Mouse (Mus musculus) mesoderm, embryonic 11.5 days (tissue): ENCODE data around the gene Arpc3.
"Not testable (repeated sequence)": the region's sequence is repeated elsewhere in the genome, so short reads cannot be mapped to it uniquely, and the experiment has no call there.

Source experiments
- DNase-seq: peaks from one replicate; pipeline ENCODE4 v3.0.0-alpha.2; 2012; ENCODE audit warnings: low read depth, low spot score

Arpc3 gene

GRCm38 (mm10) chr5:122399871-122400270, 8.2 kb downstream of the Arpc3 start:
- DNase-seq = no peak

DNA sequence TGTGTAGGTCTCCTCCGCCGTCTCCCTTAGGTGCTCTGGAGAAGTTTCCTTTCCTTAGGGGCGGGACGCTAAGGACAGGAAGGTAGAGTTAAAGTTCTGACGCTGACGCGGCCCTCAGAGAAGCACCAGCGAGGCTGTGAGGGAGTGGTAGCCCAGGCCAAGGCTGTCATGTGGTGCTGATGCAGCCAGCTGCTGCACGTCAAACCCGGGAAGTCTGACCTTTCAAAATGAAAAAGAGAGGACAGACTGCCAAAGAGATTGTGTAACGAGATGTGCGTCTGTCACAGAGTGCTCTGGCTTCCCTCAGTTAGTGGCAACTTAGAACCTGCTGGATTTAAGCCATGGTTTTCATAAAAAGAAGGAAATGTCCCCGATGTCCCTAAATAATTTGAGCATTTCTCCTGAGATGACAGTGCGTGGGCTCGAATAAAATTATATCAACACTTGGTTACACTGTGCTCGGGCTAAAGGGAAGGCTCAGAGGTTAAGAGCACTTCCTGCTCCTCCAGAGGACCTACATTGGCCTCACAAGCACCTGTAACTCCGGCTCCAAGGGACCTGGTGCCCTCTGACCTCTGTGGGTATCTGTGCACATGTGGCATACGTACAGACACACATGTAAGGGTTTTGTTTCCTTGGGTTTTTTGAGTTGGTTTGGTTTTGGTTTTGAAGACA, 9.1 kb downstream of the Arpc3 start:
- DNase-seq = no peak

DNA sequence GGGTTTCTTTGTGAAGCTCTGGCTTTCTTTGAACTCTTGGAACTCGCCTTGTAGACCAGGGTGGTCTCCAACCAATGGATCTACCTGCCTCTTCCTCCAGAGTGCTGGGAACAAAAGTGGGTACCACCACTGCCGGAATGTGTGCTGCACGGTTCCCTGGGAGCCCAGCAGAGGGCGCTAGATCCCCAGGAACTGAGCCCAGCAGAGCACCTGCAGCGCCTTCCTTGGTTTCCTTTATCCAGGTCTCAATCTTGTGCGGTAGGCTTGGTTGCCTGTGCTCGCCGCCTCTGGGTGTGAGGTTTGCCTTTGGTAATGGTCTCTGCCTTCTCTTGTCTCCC, 9.6 kb downstream of the Arpc3 start:
- DNase-seq = peak; percentile 64

DNA sequence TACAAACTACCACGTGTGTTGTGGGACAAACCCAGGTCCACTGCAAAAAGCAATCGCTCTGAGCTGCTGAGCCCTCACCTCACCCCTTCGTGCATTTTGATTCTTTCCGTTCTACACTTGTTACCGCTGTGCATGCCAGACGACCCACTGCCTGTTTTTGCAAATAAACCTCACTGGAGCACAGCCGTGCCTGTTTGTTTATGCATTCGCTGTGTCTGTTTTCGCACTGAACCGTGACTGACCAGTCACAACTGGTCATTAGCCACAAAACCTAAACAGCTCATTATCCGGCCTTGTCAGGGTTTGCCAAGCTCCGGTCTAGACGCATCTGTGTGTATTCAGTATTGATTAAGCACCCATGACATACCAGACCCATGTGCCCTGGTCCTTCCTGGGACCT, 10.5 kb downstream of the Arpc3 start:
- no peak for DNase-seq

DNA sequence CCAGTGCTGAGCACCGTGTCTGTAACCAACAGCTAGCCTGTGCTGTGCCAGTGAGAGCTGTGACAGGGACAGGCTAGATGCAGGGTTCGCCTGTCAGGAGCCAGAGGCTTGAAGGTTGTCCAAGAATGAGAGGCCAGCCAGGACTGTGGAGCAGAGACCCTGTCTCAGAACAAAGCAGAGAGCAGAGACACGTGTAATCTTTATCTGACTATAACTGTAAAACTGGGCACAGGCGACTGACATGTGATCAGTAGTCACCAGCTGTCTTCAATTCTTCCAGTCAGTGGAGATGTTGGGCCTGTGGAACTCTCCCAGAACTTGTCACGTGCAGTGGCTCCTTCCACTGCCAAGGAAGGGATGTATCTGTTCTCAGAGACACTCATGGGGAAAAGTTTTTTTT, 11.1 kb downstream of the Arpc3 start:
- DNase-seq = no peak

GRCm38 (mm10) chr5:122403362-122403761, 11.7 kb downstream of the Arpc3 start:
- DNase-seq = no peak

DNA sequence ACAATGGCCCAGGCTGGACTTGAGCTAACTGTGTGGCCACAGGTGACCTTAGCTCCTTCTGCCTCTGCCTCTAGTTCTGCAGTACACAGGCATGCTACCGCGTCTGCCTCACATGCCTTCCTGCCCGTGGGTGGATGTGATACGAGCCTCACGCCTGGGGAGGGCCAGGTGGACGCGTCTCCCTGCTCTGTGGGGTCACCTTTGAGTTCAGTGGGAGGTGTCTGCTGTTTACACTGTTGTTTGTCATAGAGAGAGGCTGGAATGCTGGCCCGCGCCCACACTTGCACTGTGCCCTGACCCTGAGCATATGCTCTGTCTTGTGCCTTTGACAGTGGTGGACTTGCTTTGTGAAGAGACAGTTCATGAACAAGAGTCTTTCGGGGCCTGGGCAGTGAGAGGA, 13.9 kb downstream of the Arpc3 start:
- no peak for DNase-seq

GRCm38 (mm10) chr5:122409692-122410645, 18.3 kb downstream of the Arpc3 start:
- no peak for DNase-seq

DNA sequence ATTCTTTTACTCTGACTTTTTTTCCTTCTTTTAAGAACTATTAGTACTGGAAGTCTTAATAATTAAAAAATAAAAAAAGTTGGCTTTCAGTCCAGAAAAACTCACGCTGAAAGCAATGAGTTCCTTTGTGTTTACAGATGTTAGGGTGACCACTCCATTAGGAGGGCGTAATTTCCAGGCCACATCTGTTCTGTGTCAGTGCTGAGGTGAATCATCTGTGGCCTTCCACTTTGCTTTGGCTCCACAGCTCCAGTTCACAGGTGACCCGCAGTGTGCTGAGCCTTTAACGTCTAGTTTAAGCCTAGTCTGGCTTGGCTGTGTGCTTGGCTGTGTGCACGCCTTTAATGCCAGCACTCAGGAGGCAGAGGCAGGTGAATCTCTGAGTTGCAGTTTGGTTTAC, 20.2 kb downstream of the Arpc3 start:
- DNase-seq = no peak

- no peak for DNase-seq
Measured at GRCm38 (mm10) chr5:122412826-122413225, 21.1 kb downstream of the Arpc3 start.

DNA sequence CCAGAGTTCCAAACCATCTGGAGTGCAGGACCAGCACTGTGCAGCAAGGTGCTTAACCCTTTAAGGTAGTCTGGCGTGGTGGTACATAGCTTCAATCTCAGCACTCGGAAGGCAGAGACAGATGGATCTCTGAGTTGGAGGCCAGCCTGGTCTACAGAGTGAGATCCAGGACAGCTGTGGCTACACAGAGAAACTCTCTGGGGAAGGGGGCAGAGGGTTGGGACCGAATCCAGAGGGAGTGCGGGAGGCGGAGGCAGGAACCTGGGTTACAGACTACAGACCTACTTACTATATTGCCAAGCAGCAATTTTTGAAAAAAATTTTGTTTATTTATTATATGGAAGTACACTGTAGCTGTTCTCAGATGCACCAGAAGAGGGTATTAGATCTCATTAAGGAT, 22.7 kb downstream of the Arpc3 start:
- DNase-seq = no peak

DNA sequence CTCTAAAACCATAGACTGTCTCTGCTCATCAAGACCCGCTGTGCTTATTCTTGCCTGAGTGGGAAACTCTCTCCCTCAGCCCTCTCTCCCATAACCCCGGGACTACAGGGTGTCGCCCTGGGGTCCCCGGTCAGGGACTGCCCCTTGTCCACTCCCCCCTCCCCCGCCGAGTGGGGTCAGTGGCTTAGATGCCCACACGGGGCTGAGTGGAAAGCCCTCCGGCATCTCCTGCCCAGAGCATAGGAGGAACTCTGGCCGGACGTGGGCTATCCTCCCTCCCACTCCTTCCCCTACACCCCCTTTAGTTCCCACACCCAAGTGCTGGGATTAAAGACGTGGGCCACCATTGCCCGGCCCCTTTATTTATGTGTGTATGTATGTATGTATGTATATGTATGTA, 23.8 kb downstream of the Arpc3 start:
- no peak for DNase-seq

DNA sequence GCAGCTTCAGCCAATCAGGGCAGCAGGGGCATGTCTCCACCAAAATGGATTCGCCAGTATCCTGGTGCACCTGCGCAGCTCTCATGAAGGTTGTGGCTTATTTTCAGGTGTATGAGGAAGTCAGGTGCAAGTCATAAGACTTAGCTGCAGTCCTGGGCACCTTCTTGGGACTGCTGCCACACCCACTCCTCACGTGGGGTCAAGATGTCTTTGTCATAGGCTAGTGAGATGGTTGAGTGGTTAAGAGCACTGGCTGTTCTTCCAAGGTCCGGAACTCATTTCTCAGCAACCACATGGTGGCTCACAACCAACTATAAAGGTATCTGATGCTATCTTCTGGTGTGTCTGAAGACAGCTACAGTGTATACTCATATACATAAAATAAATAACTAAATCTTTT, 29.0 kb downstream of the Arpc3 start:
- not testable (repeated sequence) for DNase-seq

DNA sequence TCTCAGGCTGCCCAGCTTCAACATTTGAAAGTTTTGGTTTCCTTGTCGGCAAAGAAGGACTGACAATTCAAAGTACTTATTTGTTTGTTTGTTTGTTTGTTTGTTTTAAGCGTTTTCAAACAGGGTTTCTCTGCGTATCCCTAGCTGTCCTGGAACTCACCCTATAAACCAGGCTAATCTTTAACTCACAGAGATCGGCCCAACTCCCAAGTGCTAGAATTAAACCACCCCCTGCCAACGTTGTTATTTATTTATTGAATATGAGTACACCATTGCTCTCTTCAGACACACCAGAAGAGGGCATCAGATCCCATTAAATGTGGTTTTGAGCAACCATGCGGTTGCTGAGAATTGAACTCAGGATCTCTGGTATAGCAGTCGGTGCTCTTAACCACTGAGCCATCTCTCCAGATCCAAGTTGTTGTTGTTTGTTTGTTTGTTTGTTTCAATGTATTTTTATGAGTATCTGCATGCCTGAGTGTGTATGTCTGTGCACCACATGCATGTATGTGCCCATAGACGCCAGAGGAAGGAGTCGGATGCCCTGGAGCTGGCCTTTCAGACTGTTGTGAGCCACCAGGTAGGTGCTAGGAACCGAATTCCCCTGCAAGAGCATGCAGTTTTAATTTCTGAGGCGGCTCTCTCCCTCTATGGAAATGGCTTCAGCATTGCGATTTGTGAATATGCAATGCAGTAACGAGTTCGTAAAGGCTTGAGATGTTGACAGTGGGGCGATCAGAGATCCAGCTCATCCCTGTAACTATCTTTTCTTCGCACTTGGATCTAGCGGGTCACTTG, 29.8 kb downstream of the Arpc3 start, which contains the start of gene Anapc7:
Anapc7 (plus strand) TSS at position 423 of the 798 bp plus-strand sequence.
- DNase-seq = peak; percentile 15

DNA sequence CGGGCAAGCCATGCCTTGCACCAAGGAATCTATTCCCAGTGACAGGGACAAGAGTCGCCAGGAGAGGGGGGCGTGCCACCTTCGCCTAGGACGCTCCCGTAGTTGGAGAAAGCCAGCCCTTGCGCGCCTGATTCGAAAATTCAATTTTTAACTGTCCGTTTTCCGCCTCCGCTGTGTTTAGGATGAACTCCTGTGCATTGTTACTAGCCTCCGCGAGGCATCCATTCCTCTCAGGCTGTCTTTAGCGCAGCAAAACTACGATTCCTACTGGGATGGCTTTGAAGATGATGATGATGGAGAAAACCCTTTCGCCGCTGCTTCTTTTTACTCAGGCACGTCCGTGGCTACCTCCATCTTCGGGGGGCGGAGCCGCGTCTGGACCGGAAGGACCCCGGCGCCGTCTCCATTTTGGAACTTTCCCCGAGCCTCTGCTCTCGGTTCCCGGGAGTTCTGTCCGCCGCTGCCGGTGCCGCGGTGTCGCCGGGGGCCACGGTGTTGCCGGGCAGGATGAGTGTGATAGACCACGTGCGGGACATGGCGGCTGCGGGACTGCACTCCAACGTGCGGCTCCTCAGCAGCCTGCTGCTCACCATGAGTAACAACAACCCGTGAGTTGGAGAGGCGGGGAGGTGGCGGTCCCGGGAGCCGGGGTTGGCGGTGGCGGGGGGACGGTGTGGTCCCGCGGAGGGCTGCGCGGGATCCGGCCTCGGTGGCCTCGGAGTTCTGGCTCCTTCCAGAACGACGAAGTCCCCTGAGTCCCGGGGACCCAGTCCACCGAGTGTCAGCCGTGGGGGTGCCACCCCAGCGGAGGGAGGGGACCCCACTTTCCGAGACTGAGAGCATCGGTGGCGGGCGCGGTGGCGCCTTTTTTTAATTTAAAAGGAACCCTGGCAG, 30.6 kb downstream of the Arpc3 start:
- DNase-seq = peak; percentile 90

DNA sequence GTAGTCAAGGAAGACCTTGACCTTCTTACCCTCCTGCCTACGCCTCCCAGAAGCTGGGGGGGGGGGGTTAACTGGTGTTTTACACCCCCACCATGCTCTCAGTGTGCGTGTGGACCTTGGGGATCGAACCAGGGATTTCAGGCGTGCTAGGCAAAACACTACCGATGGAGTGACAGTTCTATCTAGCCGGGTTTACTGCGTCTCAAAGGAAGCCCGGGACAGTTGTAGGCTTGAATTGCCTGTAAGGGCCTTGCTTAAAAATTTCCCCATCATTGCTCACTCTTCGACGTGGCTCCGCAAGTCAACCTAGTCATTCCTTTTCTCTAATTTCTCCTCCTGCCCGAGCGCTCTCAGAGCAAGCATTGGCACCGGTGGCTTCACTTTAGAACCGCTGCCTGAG, 31.4 kb downstream of the Arpc3 start:
- DNase-seq = no peak

GRCm38 (mm10) chr5:122425550-122425949, 33.9 kb downstream of the Arpc3 start:
- DNase-seq = no peak

DNA sequence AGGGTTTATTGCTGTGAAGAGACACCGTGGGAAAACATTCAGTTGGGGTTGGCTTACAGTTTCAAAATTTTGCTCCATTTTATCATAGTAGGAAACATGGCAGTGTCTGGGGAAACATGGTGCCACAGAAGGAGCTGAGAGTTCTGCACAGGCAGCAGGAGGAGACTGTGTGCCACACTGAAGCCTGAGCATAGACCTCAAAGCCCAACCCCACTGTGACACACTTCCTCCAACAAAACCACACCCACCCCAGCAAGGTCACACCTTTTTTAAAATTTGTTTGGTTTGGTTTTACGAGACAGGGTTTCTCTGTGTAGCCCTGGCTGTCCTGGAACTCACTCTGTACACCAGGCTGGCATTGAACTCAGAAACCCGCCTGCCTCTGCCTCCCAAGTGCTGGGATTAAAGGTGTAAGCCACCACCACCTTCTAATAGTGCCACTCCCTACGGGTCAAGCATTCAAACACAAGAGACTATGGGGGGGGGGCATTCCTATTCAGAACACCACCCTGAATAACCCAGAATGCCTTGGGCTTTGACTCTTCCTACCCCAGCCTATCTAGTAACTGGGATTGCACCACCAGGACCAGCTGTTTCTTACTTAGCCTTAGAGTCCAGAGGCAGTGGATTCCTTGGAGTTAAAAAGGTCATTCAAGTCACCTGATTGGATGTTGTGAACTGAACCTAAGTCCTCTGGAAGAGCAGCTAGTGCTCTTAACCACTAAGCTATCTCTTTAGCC, 38.5 kb downstream of the Arpc3 start:
- no peak for DNase-seq

DNA sequence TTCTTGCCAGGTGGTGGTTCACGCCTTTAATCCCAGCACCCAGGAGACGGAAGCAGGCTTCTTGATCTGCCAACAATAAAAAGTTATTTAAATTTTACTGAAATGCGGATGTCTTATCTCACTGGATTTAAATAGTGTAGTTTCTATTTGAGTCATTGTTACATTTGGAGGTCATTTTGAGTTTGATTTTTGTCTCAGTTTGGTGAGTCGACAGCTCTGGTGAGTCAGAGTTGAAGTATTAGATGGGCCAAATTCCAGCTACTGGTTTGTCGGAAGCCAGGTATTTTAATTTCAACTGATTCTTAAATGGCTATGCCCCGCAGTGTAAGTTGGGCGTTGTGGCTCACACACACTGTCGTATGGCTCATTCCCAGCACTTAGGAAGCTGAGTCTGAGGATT, 39.5 kb downstream of the Arpc3 start:
- no peak for DNase-seq

DNA sequence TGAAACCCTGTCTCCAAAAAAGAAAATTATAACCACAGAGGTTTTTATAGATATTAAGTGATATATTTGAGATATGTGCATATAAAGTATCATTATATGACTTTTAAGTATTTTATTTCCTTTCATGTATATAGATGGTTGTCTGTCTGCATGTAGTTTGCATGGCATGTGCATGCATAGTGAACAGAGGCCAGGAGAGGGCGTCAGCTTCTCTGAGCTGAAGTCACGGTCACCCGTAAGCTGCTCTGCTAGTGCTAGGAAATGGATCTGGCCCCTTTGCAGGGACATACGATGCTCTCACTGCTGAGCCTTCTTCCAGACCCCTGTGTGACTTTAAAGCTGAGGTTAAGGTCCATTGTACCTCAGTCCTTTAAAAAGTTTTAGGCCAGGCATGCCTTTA, 42.9 kb downstream of the Arpc3 start:
- DNase-seq = no peak
